In genomic region chr11:16829468-16829867, GRCm38 (mm10) we compare ENCODE assay signal across 19 mouse cellular contexts.
"Had no signal": no experiment of that assay in that cellular context is flagged by ENCODE, and none has a peak within 500 bp of the region (broad histone marks: within the 10 kb centered on the region; RNA-seq: fewer than 3 reads in every experiment).

No protein-coding gene starts in this region.

- DNase-seq: liver, postnatal 0 days; lung, adult 2 months; lung, postnatal 14 days; lung, postnatal 36 days; retina, postnatal 1 day; right cerebral cortex, adult 18-20 months; right cerebral cortex, postnatal 25 days; thymus, postnatal 14 days; thymus, postnatal 36 days had no signal

- H3K36me3 ChIP-seq: liver, embryonic 15.5 days; lung, embryonic 15.5 days; midbrain, embryonic 13.5 days; midbrain, embryonic 15.5 days; neural tube, embryonic 12.5 days; stomach, embryonic 15.5 days had no signal

- H3K9ac ChIP-seq: liver, embryonic 15.5 days; liver, postnatal 0 days; lung, embryonic 15.5 days; midbrain, embryonic 13.5 days; midbrain, embryonic 15.5 days; neural tube, embryonic 12.5 days; stomach, embryonic 15.5 days had no signal

- H3K4me3 ChIP-seq: liver, embryonic 15.5 days; lung, embryonic 15.5 days; megakaryocyte, embryonic 14.5 days; midbrain, embryonic 13.5 days; midbrain, embryonic 15.5 days; neural tube, embryonic 12.5 days; stomach, embryonic 15.5 days had no signal

- H3K4me1 ChIP-seq: liver, embryonic 15.5 days; megakaryocyte, embryonic 14.5 days; midbrain, embryonic 15.5 days; neural tube, embryonic 12.5 days had no signal

- H3K4me2 ChIP-seq: liver, embryonic 15.5 days; lung, embryonic 15.5 days; midbrain, embryonic 11.5 days; midbrain, embryonic 13.5 days; midbrain, embryonic 15.5 days; neural tube, embryonic 12.5 days; stomach, embryonic 15.5 days had no signal

- H3K27me3 ChIP-seq: liver, embryonic 15.5 days; lung, embryonic 15.5 days; megakaryocyte, embryonic 14.5 days; midbrain, embryonic 13.5 days; midbrain, embryonic 15.5 days; neural tube, embryonic 12.5 days; stomach, embryonic 15.5 days had no signal

- H3K27ac ChIP-seq: liver, embryonic 15.5 days; lung, embryonic 15.5 days; macrophage; midbrain, embryonic 13.5 days; midbrain, embryonic 15.5 days; neural tube, embryonic 12.5 days had no signal

- ATAC-seq: liver, postnatal 0 days; lung, postnatal 0 days; midbrain, embryonic 13.5 days; midbrain, embryonic 15.5 days had no signal

- H3K9me3 ChIP-seq: liver, embryonic 15.5 days; lung, embryonic 15.5 days; megakaryocyte, embryonic 14.5 days; midbrain, embryonic 13.5 days; midbrain, embryonic 15.5 days; neural tube, embryonic 12.5 days; stomach, embryonic 15.5 days had no signal
